Mouse (Mus musculus) liver, adult 2 months (tissue): ENCODE measurements around the gene Rabggtb. TPM values are rescaled to one million over a fixed set of nuclear protein-coding genes. Genes with fewer than 3 reads are reported as not detected.
A peak's percentile ranks its signal among the peaks of the same experiment; 100 is the strongest.

ENCODE experiments used
- DNase-seq: peaks from one replicate; pipeline ENCODE4 v3.0.0-alpha.2; 2011; ENCODE audit warnings: low read depth, low spot score; ENCODE audit errors: extremely low read depth
- H3K27ac ChIP-seq: fragments of 200-500 bp; replicated peaks from 2 replicates; pipeline ENCODE4 v1.5.1; 2012; ENCODE audit warnings: low read depth, mild to moderate bottlenecking, control low read depth, inconsistent platforms, low read length; ENCODE audit not compliant: insufficient read depth
- H3K27me3 ChIP-seq: fragments of 200-500 bp; 2 replicates; pipeline ENCODE4 v1.6.1; 2012; ENCODE audit warnings: mild to moderate bottlenecking, moderate library complexity, low read length, inconsistent platforms; ENCODE audit not compliant: control insufficient read depth, insufficient read depth
- H3K36me3 ChIP-seq: fragments of 200-500 bp; 2 replicates; pipeline ENCODE4 v1.6.1; 2012; ENCODE audit warnings: low read length, inconsistent platforms; ENCODE audit not compliant: control insufficient read depth, insufficient read depth
- H3K4me1 ChIP-seq: fragments of 200-500 bp; 2 replicates; pipeline ENCODE4 v1.6.1; 2011; ENCODE audit warnings: low read length; ENCODE audit not compliant: control insufficient read depth, insufficient read depth
- H3K4me3 ChIP-seq: fragments of 200-500 bp; 2 replicates; pipeline ENCODE4 v1.5.1; 2011; ENCODE audit warnings: low read depth, mild to moderate bottlenecking, control low read depth, low read length, moderate library complexity; ENCODE audit not compliant: insufficient read depth
- H3K79me2 ChIP-seq: fragments of 200-500 bp; 2 replicates; pipeline ENCODE4 v1.6.1; 2012; ENCODE audit warnings: inconsistent platforms, mild to moderate bottlenecking, low read length, moderate library complexity; ENCODE audit not compliant: control insufficient read depth, insufficient read depth
- H3K9ac ChIP-seq: fragments of 200-500 bp; 2 replicates; pipeline ENCODE4 v1.6.1; 2012; ENCODE audit warnings: low read depth, mild to moderate bottlenecking, control low read depth, inconsistent platforms, low read length
- CTCF ChIP-seq: fragments of 200-500 bp; IDR thresholded peaks from 2 replicates; pipeline ENCODE4 v1.5.1; 2011; ENCODE audit warnings: low read depth, low read length, control low read depth
- POLR2A ChIP-seq: fragments of 200-500 bp; IDR thresholded peaks from 2 replicates; pipeline ENCODE4 v1.6.1; 2011; ENCODE audit warnings: low read length, control low read depth; ENCODE audit not compliant: insufficient read depth; ENCODE audit errors: extremely low read depth
- WGBS: fragments of 180-500 bp; shearing (Covaris S2); methylation state at CpG from one replicate; pipeline ENCODE4 v1.1.7; 2018; 5-methylcytosine and 5-hydroxymethylcytosine counted together
- polyA plus RNA-seq: library from polyadenylated mRNA; depleted of rRNA; stranded (reverse); fragments of >200 nt; gene quantifications from 2 replicates; pipeline ENCODE4 v1.2.3, GENCODE M21; 2012
- total RNA-seq: library from RNA; depleted of rRNA; stranded (reverse); fragments of >200 nt; gene quantifications from 2 replicates; pipeline ENCODE4 v1.2.3, GENCODE M21; 2014

Gene Rabggtb
- total and polyA plus RNA-seq, 2 experiments, result 38.6 to 57.8 TPM

DNA sequence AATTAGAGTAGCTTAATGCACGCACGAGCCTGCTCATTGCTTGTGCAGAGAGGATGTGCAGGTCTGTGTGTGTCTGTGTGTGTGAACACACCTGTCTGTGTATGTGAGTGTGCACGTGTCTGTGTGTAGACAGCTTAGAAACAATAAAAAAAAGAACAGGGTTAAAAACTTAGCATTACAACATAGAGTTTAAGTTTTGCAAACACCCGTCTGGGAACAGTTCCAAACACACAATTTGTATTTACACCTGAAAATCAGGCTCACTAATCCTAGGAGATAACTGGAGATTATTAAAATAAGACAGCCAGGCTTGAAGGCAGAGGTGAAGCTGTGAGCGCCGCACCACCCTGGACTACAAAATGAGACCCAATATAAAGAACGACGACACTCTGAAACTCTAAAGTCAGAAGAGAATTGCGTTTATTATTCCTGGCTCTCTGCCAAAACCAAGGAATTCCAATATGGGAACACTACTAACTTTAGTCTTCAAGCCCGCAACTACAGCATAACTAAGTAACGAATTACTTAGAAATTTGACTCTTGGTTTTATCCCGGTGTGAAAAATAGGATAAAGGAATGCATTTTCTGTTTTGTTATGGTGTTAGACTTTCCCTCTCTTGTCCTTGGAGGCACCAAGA lies 30.3 kb upstream of the Rabggtb start:
- H3K27me3 ChIP-seq, result no peaks in the 10 kb centered on the region
- H3K27ac ChIP-seq, result peak overlapping the region; percentile 81
- peak overlapping the region; percentile 64 for H3K9ac ChIP-seq
- peaks cover 14% of the 10 kb centered on the region for H3K4me1 ChIP-seq
- no peaks in the 10 kb centered on the region; the same call in 1 of the 2 replicates for H3K79me2 ChIP-seq
- H3K4me3 ChIP-seq, result peak overlapping the region; percentile 79
- peaks cover 20% of the 10 kb centered on the region for H3K36me3 ChIP-seq
- peak; percentile 92 for DNase-seq
- 14% methylated on average over 12 of the region's 12 CpGs for WGBS
- TF ChIP-seq POLR2A, result no peak
- no peak for TF ChIP-seq CTCF

DNA sequence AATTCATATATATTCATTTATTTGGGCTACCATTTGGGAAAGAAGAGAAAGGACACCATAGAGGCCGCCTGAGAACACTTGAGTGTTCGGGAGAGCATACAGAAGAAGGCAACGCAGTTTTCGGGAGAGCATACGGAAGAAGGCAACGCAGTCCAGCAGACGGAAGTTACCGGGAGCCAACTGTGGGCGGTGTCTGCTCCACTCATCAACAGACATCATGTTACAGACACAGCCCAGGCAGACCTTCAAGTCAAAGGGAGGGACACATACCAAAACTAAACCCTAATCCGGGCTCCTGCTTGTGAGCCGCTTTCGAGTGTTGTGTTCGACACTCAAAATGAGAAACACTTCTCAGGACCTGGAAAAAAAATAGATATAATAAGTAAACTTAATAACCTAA lies 28.8 kb upstream of the Rabggtb start:
- Histone ChIP-seq H3K27ac (no peak overlapping the region), H3K79me2 (no peaks in the 10 kb centered on the region; the same call in 1 of the 2 replicates), H3K4me1 (peaks cover 6% of the 10 kb centered on the region), H3K4me3 (no peak overlapping the region), H3K36me3 (peaks cover 34% of the 10 kb centered on the region), H3K9ac (no peak overlapping the region), H3K27me3 (no peaks in the 10 kb centered on the region)
- TF ChIP-seq POLR2A (no peak), CTCF (no peak)
- no peak for DNase-seq
- 94% methylated on average over 13 of the region's 13 CpGs for WGBS

DNA sequence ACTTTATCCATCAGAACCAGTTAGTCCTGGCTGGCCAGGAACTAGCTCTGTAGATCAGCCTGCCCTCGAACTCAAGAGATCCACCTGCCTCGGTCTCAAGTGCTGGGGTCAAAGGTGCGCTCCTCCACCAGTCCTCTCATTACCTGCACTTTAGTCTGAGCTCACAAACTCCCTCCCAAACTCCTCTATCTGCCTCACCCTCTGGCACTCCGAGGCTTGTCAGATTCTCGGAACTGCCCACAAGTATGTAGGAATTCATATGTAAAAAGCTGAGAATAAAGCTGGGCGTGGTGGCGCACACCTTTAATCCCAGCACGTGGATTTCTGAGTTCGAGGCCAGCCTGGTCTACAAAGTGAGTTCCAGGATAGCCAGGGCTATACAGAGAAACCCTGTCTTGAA lies 27.7 kb upstream of the Rabggtb start:
- H3K9ac ChIP-seq, result no peak overlapping the region
- no peaks in the 10 kb centered on the region; the same call in 1 of the 2 replicates for H3K79me2 ChIP-seq
- H3K27ac ChIP-seq, result no peak overlapping the region
- no peak for DNase-seq
- TF ChIP-seq POLR2A, result no peak
- no peak for TF ChIP-seq CTCF
- no peak overlapping the region for H3K4me3 ChIP-seq
- 91% methylated on average over 9 of the region's 9 CpGs for WGBS
- peaks cover 6% of the 10 kb centered on the region for H3K4me1 ChIP-seq
- no peaks in the 10 kb centered on the region for H3K27me3 ChIP-seq
- H3K36me3 ChIP-seq, result peaks cover 43% of the 10 kb centered on the region

DNA sequence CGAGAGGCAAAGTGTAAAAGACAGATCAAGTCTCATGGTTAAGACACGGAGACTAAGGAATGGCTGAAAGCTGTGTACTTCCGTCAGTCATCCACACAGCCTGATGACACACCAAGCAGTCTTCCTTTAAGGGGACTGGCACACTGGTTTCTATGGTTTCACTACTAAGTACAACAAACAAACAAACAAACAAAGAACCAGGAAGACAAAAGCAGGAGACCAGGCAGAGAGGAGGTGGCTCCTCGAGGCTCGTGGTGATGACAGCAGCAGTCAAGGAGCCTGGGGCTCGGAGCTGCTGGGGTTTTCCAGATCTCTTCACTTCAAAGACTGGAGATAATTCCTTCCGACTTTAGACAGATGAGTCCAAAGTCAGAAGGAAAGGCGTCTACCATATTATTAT lies 27.2 kb upstream of the Rabggtb start:
- peaks cover 47% of the 10 kb centered on the region for H3K36me3 ChIP-seq
- H3K4me3 ChIP-seq, result no peak overlapping the region
- no peaks in the 10 kb centered on the region; the same call in 1 of the 2 replicates for H3K79me2 ChIP-seq
- peaks cover 6% of the 10 kb centered on the region for H3K4me1 ChIP-seq
- H3K27ac ChIP-seq, result no peak overlapping the region
- no peak for DNase-seq
- 89% methylated on average over 8 of the region's 8 CpGs for WGBS
- H3K9ac ChIP-seq, result no peak overlapping the region
- H3K27me3 ChIP-seq, result no peaks in the 10 kb centered on the region
- TF ChIP-seq POLR2A, result no peak
- no peak for TF ChIP-seq CTCF

DNA sequence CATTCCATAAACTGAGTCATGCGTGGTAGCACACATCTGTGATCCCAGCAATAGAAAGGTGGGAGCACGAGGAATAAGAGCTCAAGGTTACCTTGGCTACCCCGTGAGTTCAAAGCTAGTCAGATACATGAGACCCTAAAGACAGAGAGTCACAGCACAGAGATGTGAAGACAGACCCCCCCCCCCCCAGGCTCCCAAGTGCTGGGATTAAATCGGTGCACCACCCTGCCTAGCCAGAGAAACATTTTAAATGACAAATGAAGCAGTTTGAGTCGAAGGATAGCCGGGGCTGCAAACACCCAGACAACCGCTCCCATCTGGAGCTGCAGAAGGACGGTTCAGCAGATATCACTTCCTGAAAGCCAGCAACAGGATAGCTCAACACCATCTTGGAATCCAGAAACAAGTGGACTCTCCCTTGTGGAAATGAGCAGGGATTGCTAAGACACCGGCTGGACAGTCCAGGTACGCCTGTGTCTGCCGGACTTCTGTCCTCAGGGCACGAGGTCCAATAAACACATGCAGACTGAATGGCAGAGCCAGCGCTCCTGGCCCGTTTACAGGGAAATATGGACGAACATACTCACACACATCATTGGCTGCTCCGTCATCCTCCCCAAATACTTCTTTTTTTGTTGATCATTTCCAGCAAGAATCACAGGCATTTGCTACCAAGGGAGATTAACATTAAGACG lies 24.5 kb upstream of the Rabggtb start:
- peak; percentile 85 for DNase-seq
- Histone ChIP-seq H3K27me3 (no peaks in the 10 kb centered on the region), H3K4me3 (no peak overlapping the region), H3K36me3 (peaks cover 66% of the 10 kb centered on the region), H3K79me2 (no peaks in the 10 kb centered on the region; the same call in 1 of the 2 replicates), H3K9ac (no peak overlapping the region), H3K4me1 (peaks cover 3% of the 10 kb centered on the region; the same call in 1 of the 2 replicates), H3K27ac (no peak overlapping the region; the same call in 1 of the 2 replicates)
- no peak for TF ChIP-seq POLR2A
- TF ChIP-seq CTCF, result no peak
- 63% methylated on average over 17 of the region's 17 CpGs for WGBS

DNA sequence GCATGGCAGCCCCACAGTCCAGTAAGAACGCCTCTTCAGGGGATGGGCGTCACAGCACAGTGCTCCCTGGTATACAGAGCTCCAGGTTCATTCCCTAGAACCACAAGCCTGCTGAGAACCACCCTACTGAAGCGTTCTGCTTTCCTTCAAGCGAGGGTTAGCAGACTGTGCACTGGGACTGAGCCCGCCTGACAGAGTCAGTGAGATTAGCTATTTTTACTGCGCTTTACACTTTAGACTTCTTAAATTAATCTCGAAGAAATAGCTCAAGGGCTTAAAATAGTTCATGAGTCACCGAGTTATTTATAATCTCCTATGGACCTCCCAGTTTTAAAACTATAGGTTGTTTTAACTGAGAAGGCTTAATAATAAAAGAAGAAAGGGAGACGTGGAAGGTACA lies 23.1 kb upstream of the Rabggtb start:
- TF ChIP-seq CTCF (no peak), POLR2A (no peak)
- H3K79me2 ChIP-seq, result no peaks in the 10 kb centered on the region
- peaks cover 59% of the 10 kb centered on the region for H3K36me3 ChIP-seq
- no peak overlapping the region for H3K4me3 ChIP-seq
- DNase-seq, result no peak
- whole genome bisulfite sequencing, result 91% methylated on average over 9 of the region's 9 CpGs
- no peaks in the 10 kb centered on the region for H3K27me3 ChIP-seq
- H3K27ac ChIP-seq, result no peak overlapping the region
- peaks cover 13% of the 10 kb centered on the region; the same call in 1 of the 2 replicates for H3K4me1 ChIP-seq
- H3K9ac ChIP-seq, result no peak overlapping the region
